Mouse (Mus musculus) neutrophil, adult 83 days (primary cell): Measurements from ENCODE around the gene Ctc1. TPM values are rescaled to one million over a fixed set of nuclear protein-coding genes. Genes with fewer than 3 reads are reported as not detected.

ENCODE experiments used
- total RNA-seq, 2 experiments: library from RNA; stranded (reverse); gene quantifications; one replicate each; pipeline ENCODE4 v1.2.4; 2023

Gene Ctc1
- total RNA-seq = 10 to 100 TPM; 31.5 to 38.6 TPM

GRCm38 (mm10) chr11:69015644-69016441 lies at the start of gene Ctc1:
Gene Ctc1, plus strand, starts transcription at chr11:69015911.

GRCm38 (mm10) chr11:68967337-68968282 lies 48.1 kb upstream of the Ctc1 start, which contains the start of gene Slc25a35:
Gene Slc25a35, plus strand, starts transcription at chr11:68968131.

DNA sequence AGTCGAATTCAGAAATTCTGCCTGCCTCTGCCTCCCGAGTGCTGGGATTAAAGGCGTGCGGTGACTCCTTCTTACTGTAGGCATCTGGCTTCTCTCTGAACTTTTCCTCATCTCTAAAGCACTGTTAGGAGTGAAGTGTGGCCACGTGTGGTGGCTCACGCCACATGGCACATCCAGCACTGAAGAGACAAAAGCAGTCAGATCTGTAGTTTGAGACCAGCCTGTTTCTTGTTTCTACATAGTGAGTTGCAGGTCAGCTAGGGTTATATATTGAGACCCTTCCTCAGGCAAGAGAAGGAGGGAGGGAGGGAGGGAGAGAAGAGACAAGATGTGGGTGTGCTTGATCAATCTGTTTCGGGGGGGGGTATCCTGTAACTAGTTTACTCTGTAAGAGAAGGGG lies 40.6 kb upstream of the Ctc1 start, which contains the start of gene Rangrf:
Gene Rangrf, minus strand, starts transcription at position 101 of the 400 bp plus-strand sequence.

DNA sequence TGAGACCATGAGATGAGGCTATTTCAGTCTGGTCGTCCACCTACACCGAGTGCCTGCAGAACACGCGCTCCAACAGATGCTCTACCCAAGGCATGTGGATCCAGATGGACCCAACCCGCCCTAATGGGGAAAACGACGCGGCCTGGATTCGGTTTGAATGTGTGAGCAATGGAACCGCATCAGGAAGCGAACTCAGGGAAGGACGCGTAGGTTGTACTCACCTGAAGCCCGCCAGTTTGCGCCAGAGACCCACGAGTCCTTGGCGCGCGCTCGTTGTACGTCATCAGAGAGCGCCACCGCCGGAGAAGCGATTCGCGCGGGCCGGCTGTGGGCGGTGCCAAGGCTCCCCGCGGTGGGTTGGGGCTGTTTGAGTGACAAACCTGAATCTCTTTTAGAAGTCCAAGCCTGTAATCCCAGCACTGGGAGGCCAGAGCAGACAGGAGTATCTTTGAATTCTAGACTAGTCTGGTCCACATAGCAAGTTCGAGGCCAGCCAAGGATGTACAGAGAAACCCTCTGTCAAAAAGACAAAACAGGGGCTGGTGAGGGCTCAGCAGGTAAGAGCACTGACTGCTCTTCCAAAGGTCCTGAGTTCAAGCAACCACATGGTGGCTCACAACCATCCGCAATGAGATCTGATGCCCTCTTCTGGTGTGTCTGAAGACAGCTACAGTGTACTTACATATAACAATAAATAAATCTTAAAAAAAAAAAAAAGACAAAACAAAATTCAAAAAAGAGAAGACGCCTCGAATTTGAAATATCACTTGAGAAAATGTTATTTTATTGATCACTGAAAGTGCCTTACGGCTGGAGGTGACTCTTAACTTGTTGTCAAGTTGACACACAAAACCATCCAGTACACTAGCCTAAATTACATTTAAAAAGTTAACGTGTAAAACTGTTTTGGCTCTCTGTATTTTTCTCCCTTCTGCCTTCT lies 7.3 kb upstream of the Ctc1 start, which contains the start of gene Pfas:
Gene Pfas, minus strand, starts transcription at position 279 of the 940 bp plus-strand sequence.

DNA sequence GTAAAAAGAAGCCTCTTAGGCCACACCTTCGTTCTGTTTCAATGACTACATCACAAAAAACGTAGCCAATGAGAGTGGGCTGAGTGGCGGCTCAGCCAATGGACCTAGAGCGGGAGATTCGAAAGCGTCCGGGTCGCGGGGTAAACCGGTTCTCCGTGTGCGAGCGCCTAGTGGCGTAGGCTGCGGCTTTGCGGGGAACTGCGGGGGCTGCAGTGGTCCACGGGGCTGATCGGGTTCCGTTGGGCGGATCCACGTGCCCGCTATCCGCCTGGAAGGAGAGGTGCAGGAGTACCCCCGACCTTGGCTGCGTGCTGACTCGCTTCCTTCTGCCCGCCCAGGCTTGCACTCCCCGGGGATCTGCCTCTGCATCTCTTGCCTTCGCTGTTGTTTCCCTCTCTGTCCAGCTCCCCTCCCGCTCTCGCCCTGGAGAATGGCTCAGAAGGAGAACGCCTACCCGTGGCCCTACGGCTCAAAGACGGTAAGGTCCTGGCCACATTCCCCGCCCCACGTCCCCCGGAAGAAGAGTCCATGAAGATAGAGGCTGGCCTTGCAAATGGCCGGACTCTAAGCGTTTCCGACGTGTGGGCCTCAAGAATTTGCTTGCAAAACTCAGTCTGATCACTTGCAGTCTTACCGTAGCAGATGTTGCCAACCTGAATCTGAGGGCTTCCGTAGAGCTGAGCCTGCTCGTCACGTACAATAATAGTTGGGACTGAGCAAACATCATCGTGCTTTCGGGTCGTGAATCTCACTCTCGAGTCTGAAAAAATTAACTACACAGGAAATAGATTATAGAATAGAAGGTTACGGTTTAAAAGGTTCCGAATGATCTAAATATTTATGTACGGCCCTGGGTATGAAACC lies 30.1 kb downstream of the Ctc1 start, which contains the start of gene Aurkb:
Gene Aurkb, plus strand, starts transcription at position 117 of the 864 bp plus-strand sequence.

DNA sequence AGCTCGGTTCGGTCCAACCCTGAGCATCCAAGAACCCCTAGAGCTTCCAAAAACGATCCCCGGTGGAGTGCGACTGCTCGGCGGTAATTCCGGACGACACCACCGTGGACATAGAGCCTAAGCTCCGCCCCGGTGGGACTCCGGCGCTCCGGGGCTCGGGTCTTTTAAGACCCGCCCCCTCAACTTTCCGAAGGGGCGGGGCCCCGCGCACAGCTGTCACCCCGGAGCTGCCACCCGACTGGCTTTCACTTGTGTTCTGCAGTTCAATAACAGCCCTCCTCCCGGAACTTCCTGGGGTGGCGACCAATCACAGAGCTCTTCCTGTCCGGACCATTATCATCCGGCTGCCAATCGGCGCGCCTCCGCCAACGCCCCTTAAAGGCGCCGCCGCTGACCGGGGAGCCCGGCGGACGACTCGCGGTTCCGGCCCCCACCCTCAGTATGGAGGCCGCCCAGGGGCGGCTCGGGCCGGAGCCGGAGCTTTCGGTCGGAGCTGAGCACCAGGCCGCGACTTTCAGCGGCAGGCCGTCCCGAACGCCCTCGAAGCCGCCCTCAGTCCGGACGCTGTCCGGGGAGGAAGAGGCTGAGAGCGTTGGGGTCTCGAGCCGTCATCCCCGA lies 43.8 kb downstream of the Ctc1 start, which contains the start of gene Borcs6:
Gene Borcs6, plus strand, starts transcription at position 361 of the 618 bp plus-strand sequence.

DNA sequence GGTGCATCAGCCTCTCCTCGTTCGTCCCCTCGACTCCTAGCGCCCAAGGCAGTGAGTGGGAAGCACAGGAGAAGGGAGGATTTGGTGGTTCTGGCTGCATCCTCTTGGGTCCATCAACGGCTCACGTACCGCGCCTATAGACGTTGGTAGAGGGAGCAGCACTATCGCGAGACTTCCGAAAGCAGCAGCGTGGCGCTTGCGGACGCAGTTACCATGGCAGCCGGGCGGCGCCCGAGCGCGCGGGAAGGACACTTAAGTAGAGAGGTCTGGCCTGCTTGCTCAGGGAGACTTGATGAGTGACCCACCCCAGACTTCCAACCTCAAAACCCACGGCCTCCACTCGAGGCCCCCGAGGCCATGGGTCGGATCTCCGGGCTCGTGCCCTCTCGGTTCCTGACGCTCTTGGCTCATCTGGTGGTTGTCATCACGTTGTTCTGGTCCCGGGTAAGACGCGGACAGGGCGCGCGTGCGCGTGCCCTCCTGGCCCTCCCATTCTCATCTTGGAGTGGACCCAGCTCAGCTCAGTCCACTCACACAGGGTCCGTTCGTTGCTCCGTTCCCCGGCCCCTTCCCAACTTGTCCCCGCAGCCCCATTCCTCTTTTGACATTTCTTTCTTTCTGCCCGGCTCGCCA lies 55.0 kb downstream of the Ctc1 start, which contains the start of gene Tmem107:
Gene Tmem107, plus strand, starts transcription at position 217 of the 633 bp plus-strand sequence.

Other genes with a start within 250 kb of the Ctc1 start
- gene Ndel1, start 144.1 kb upstream of the Ctc1 start, total RNA-seq = 100 to 1,000 TPM; 107 to 135 TPM
- gene Rnf222, start 127.4 kb upstream of the Ctc1 start, total RNA-seq = not detected
- 100 to 1,000 TPM; 865 to 943 TPM for gene Rpl26, start 114.3 kb upstream of the Ctc1 start, total RNA-seq
- gene Odf4, start 88.8 kb upstream of the Ctc1 start, total RNA-seq = not detected
- not detected for gene Arhgef15, start 58.4 kb upstream of the Ctc1 start, total RNA-seq
- 1 to 10 TPM; 1.2 to 1.6 TPM for gene Slc25a35, start 47.8 kb upstream of the Ctc1 start, total RNA-seq
- 1 to 10 TPM; 5.2 to 5.6 TPM for gene Rangrf, start 40.7 kb upstream of the Ctc1 start, total RNA-seq
- gene Pfas, start 7.5 kb upstream of the Ctc1 start, total RNA-seq = 10 to 100 TPM; 19.7 to 27.2 TPM
- 10 to 100 TPM; 92.7 to 94.2 TPM for gene Aurkb, start 29.7 kb downstream of the Ctc1 start, total RNA-seq
- gene Borcs6, start 43.8 kb downstream of the Ctc1 start, total RNA-seq = 10 to 100 TPM; 34.0 to 34.5 TPM
- gene Tmem107, start 54.9 kb downstream of the Ctc1 start, total RNA-seq = 1 to 10 TPM; 4.3 to 5.9 TPM
- gene Vamp2, start 72.6 kb downstream of the Ctc1 start, total RNA-seq = 100 to 1,000 TPM; 228 to 249 TPM
- gene Per1, start 79.3 kb downstream of the Ctc1 start, total RNA-seq = 100 to 1,000 TPM; 205 to 241 TPM
- not detected for gene Hes7, start 104.5 kb downstream of the Ctc1 start, total RNA-seq
- gene 9130213A22Rik, start 106.7 kb downstream of the Ctc1 start, total RNA-seq = not detected
- gene Aloxe3, start 110.0 kb downstream of the Ctc1 start, total RNA-seq = under 1 TPM in 1 of 2 experiments, not detected in 1; 0.09 TPM
- not detected for gene Alox12b, start 141.1 kb downstream of the Ctc1 start, total RNA-seq
- gene Alox8, start 181.9 kb downstream of the Ctc1 start, total RNA-seq = under 1 TPM; 0.11 to 0.28 TPM
- gene Gucy2e, start 221.1 kb downstream of the Ctc1 start, total RNA-seq = not detected